Mouse (Mus musculus) frontal cortex, adult (tissue): Measurements from ENCODE around the gene Hist1h1b.

Source experiments
- ATAC-seq: cut with Nextera tagmentation; 2 replicates; pipeline ENCODE4 v1.9.2; 2017; ENCODE audit warnings: mild to moderate bottlenecking, moderate library complexity, mixed read lengths; ENCODE audit not compliant: low TSS enrichment

The Hist1h1b gene

DNA sequence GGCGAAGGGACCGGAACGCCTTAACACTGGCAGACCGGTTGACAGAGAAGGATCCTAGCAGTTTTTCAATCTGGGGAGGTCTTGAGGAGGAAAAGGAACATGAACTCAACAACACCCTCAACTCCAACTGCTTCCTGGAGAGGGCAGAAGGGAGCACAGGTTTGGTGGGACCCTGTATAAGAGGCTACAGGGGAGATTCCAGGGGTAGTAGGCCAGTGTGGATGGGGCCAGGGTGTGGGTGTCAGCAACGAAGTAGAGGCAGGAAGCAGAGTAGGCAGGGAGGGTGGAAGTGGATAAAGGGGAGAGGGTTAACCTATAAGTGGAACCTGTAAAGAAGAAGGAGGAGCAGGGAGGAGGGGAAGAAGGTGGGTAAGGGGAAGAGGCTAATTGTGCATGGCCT is 47.0 kb downstream of the Hist1h1b start:
- ATAC-seq, result no peak
